Mouse (Mus musculus) midbrain, embryonic 14.5 days (tissue): ENCODE measurements at regions not wholly inside any gene's neighbourhood (a gene's known extent, or its start where the extent isn't known, plus 50 kb on each side); places are given as distances from the start of the nearest gene placed in this dataset.

Source experiments
- ATAC-seq: fragments of 200-750 bp; cut with Nextera tagmentation; 2 replicates; pipeline ENCODE4 v1.8.0; 2017; ENCODE audit warnings: moderate number of reproducible peaks, moderate library complexity; ENCODE audit not compliant: low FRiP score, low TSS enrichment
- DNase-seq: peaks from one replicate; pipeline ENCODE4 v3.0.0-alpha.2; 2015
- H3K27ac ChIP-seq: fragments of 300-500 bp; sonication (generic); replicated peaks from 2 replicates; pipeline ENCODE4 v1.5.1; 2014; ENCODE audit warnings: mild to moderate bottlenecking, low read depth, low read length, moderate library complexity
- H3K27me3 ChIP-seq: fragments of 300-500 bp; sonication (generic); 2 replicates; pipeline ENCODE4 v1.6.1; 2014; ENCODE audit warnings: low read length, control low read depth, mixed read lengths; ENCODE audit not compliant: control insufficient read depth, insufficient read depth
- H3K36me3 ChIP-seq: fragments of 300-500 bp; sonication (generic); 2 replicates; pipeline ENCODE4 v1.6.1; 2014; ENCODE audit warnings: low read length, control low read depth; ENCODE audit not compliant: control insufficient read depth, insufficient read depth
- H3K4me1 ChIP-seq: fragments of 300-500 bp; sonication (generic); 2 replicates; pipeline ENCODE4 v1.6.1; 2014; ENCODE audit warnings: mild to moderate bottlenecking, antibody characterized with exemption, low read length, control low read depth; ENCODE audit not compliant: control insufficient read depth, insufficient read depth
- H3K4me2 ChIP-seq: fragments of 300-500 bp; sonication (generic); 2 replicates; pipeline ENCODE4 v1.6.1; 2014; ENCODE audit warnings: mild to moderate bottlenecking, low read length, moderate library complexity
- H3K4me3 ChIP-seq: fragments of 300-500 bp; sonication (generic); replicated peaks from 2 replicates; pipeline ENCODE4 v1.5.1; 2014; ENCODE audit warnings: low read depth, low read length
- H3K9ac ChIP-seq: fragments of 300-500 bp; sonication (generic); replicated peaks from 2 replicates; pipeline ENCODE4 v1.6.1; 2014; ENCODE audit warnings: mild to moderate bottlenecking, low read length, moderate library complexity
- H3K9me3 ChIP-seq: fragments of 300-500 bp; sonication (generic); 2 replicates; pipeline ENCODE4 v1.6.1; 2016; ENCODE audit warnings: low read length, control low read depth, mixed read lengths; ENCODE audit not compliant: control insufficient read depth
- WGBS: fragments of 180-500 bp; shearing (Covaris S2); extraction: QIAGEN DNeasy Blood & Tissue Kit; methylation state at CpG from one replicate; pipeline ENCODE4 v1.1.7; 2014; 5-methylcytosine and 5-hydroxymethylcytosine counted together

DNA sequence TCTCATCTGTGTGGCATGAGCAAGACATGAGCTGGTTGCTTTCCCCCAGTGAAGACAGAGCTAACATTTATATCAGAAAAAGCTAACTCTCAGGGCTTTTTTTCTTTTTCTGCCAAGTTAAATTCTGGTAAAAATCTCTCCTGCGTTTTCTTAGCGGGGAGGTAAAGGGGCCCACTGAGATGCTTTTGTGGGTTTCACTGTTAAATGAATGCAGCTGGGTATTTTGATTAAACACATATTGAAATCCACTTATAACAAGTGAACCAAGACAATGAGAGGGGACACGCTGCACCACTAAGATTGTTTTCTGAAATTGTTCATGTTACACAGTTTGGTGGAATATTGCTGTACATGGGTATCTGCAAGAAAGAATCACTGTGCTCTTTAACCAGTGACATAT lies 149.0 kb downstream of the Cmpk2 start:
- Histone ChIP-seq H3K9me3 (no peaks in the 10 kb centered on the region), H3K36me3 (no peaks in the 10 kb centered on the region), H3K27me3 (no peaks in the 10 kb centered on the region), H3K27ac (no peak overlapping the region), H3K4me1 (peaks cover 16% of the 10 kb centered on the region), H3K4me3 (no peak overlapping the region), H3K9ac (no peak overlapping the region), H3K4me2 (no peak overlapping the region)
- 78% methylated on average over 3 of the region's 3 CpGs for WGBS
- ATAC-seq = no peak
- no peak for DNase-seq

DNA sequence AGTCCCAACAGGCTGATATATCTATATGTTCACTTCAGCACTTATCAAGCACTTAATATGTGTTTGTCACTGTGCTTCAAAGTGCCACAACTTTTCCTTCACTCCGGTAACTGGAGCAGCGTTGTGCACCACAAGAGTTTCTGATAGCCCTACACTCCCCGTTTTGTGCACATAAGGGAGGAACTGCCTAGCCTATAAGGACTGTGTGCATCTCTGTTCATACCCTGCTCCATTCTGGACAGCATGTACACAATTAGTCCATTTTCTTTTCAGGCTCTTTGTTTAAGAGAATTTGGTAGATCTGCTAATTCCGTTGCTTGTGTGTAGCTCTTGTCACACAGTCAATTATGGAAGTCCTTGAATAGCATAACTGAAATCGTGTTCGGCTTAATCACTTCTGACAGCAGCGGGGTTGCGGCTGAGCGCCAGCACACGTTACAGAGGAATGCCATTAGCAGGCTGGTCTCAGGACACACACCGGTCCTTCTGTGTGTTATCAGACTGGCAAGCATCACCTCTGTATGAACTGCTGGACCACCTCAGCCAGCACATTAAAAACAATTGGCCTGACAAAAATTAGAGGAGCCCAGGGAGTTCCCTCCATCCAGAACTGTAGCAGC lies 144.2 kb downstream of the Cmpk2 start:
- no peak overlapping the region for H3K4me3 ChIP-seq
- no peaks in the 10 kb centered on the region for H3K36me3 ChIP-seq
- peak; percentile 69 for DNase-seq
- no peaks in the 10 kb centered on the region for H3K9me3 ChIP-seq
- 41% methylated on average over 11 of the region's 11 CpGs for WGBS
- no peaks in the 10 kb centered on the region for H3K27me3 ChIP-seq
- H3K4me1 ChIP-seq = peaks cover 6% of the 10 kb centered on the region; the same call in 1 of the 2 replicates
- no peak for ATAC-seq
- 0 out of 2 replicates have a peak overlapping the region, but pooled peaks have one; percentile 0 for H3K27ac ChIP-seq
- no peak overlapping the region for H3K4me2 ChIP-seq
- H3K9ac ChIP-seq = no peak overlapping the region

GRCm38 (mm10) chr12:26610079-26610478 lies 141.1 kb downstream of the Cmpk2 start:
- H3K4me2 ChIP-seq = no peak overlapping the region
- ATAC-seq (no peak), DNase-seq (no peak)
- WGBS = 86% methylated on average over 3 of the region's 3 CpGs
- H3K36me3 ChIP-seq = no peaks in the 10 kb centered on the region
- no peak overlapping the region for H3K9ac ChIP-seq
- no peak overlapping the region for H3K27ac ChIP-seq
- peaks cover 6% of the 10 kb centered on the region; the same call in 1 of the 2 replicates for H3K4me1 ChIP-seq
- no peaks in the 10 kb centered on the region for H3K9me3 ChIP-seq
- H3K27me3 ChIP-seq = no peaks in the 10 kb centered on the region
- no peak overlapping the region for H3K4me3 ChIP-seq

GRCm38 (mm10) chr12:26598501-26598900 lies 129.5 kb downstream of the Cmpk2 start:
- no peak for DNase-seq

DNA sequence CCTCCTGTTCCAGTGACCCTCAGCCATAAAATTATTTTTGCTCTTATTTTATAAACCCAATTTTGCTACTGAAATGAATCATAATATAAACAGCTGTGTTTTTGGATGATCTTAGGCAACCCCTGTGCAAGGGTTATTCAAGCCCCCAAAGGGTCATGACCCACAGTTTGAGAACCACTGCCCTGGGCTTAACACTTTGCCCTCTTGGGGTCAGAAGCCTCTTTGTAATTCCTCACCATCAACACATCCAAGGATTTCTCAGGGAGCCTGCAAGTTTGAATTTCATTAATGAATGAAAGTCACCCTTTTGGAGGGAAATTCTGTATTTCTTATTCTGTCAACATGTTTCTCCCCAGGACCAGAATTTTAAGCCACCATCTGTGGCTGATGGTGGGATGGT lies 123.1 kb downstream of the Cmpk2 start:
- H3K9me3 ChIP-seq = no peaks in the 10 kb centered on the region
- no peaks in the 10 kb centered on the region for H3K27me3 ChIP-seq
- H3K4me2 ChIP-seq = no peak overlapping the region
- no peak overlapping the region for H3K9ac ChIP-seq
- no peak overlapping the region for H3K27ac ChIP-seq
- H3K4me3 ChIP-seq = no peak overlapping the region
- H3K36me3 ChIP-seq = no peaks in the 10 kb centered on the region
- ATAC-seq = no peak
- DNase-seq = no peak
- no peaks in the 10 kb centered on the region for H3K4me1 ChIP-seq

More at GRCm38 (mm10) chr12:26598501-26598900, 129.5 kb downstream of the Cmpk2 start:
- Histone ChIP-seq H3K27me3 (no peaks in the 10 kb centered on the region), H3K9me3 (no peaks in the 10 kb centered on the region), H3K9ac (no peak overlapping the region), H3K4me3 (no peak overlapping the region), H3K4me2 (no peak overlapping the region), H3K4me1 (no peaks in the 10 kb centered on the region), H3K36me3 (no peaks in the 10 kb centered on the region), H3K27ac (no peak overlapping the region)
- no peak for ATAC-seq

GRCm38 (mm10) chr12:26589091-26589490 lies 120.1 kb downstream of the Cmpk2 start:
- H3K9me3 ChIP-seq = no peaks in the 10 kb centered on the region
- ATAC-seq = no peak
- H3K27ac ChIP-seq = no peak overlapping the region
- no peak for DNase-seq
- no peak overlapping the region for H3K4me3 ChIP-seq
- H3K27me3 ChIP-seq = no peaks in the 10 kb centered on the region
- H3K36me3 ChIP-seq = no peaks in the 10 kb centered on the region
- H3K9ac ChIP-seq = no peak overlapping the region
- H3K4me2 ChIP-seq = no peak overlapping the region
- H3K4me1 ChIP-seq = no peaks in the 10 kb centered on the region

DNA sequence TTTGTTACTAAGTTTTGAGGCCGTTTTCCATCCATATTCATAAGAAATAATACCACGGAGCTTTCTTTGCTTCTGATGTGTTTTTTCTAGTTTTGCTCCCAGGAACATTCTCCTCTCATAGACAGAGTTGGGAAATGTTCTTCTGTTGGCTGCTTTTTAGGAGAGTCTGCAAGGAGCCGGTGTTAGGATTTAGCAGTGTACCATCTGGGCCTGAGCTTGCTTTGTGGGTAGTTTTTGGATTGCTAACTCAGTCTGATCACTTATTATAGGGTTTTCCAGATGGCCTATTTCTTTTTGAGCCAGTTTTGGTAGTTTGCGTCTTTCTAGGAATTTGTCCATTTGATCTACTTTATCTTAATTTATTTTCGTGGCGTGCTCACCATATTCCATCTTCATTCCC lies 108.4 kb downstream of the Cmpk2 start:
- H3K4me2 ChIP-seq = no peak overlapping the region
- H3K27me3 ChIP-seq = no peaks in the 10 kb centered on the region
- DNase-seq (no peak), ATAC-seq (no peak)
- no peak overlapping the region for H3K4me3 ChIP-seq
- no peak overlapping the region for H3K27ac ChIP-seq
- H3K4me1 ChIP-seq = no peaks in the 10 kb centered on the region
- H3K9me3 ChIP-seq = 0 out of 2 replicates have a peak, but pooled peaks cover 4% of the 10 kb centered on the region
- H3K9ac ChIP-seq = no peak overlapping the region
- 91% methylated on average over 6 of the region's 6 CpGs for WGBS
- H3K36me3 ChIP-seq = no peaks in the 10 kb centered on the region

- Histone ChIP-seq H3K4me1 (no peaks in the 10 kb centered on the region), H3K36me3 (no peaks in the 10 kb centered on the region), H3K4me2 (no peak overlapping the region), H3K27me3 (no peaks in the 10 kb centered on the region), H3K9ac (no peak overlapping the region), H3K27ac (no peak overlapping the region), H3K9me3 (no peaks in the 10 kb centered on the region), H3K4me3 (no peak overlapping the region)
- 87% methylated on average over 7 of the region's 7 CpGs for WGBS
- ATAC-seq = no peak
- no peak for DNase-seq
Measured at GRCm38 (mm10) chr12:26571602-26572001, 102.6 kb downstream of the Cmpk2 start.

- Histone ChIP-seq H3K9ac (no peak overlapping the region), H3K27ac (no peak overlapping the region), H3K4me3 (no peak overlapping the region), H3K4me2 (no peak overlapping the region), H3K27me3 (no peaks in the 10 kb centered on the region), H3K9me3 (no peaks in the 10 kb centered on the region), H3K4me1 (no peaks in the 10 kb centered on the region), H3K36me3 (no peaks in the 10 kb centered on the region)
- WGBS = 95% methylated on average over 4 of the region's 4 CpGs
- no peak for ATAC-seq
- DNase-seq = no peak
Measured at GRCm38 (mm10) chr12:26567435-26567834, 98.4 kb downstream of the Cmpk2 start.
